Mouse (Mus musculus) heart, postnatal 0 days (tissue): ENCODE results near the gene Gm49354.

Experiments
- CTCF ChIP-seq: IDR thresholded peaks from 2 replicates; pipeline ENCODE4 v1.5.1; 2016; ENCODE audit warnings: antibody characterized with exemption, control low read depth, low read depth
- EP300 ChIP-seq: IDR thresholded peaks from 2 replicates; pipeline ENCODE4 v1.6.1; 2016; ENCODE audit warnings: antibody characterized with exemption, low read depth

DNA sequence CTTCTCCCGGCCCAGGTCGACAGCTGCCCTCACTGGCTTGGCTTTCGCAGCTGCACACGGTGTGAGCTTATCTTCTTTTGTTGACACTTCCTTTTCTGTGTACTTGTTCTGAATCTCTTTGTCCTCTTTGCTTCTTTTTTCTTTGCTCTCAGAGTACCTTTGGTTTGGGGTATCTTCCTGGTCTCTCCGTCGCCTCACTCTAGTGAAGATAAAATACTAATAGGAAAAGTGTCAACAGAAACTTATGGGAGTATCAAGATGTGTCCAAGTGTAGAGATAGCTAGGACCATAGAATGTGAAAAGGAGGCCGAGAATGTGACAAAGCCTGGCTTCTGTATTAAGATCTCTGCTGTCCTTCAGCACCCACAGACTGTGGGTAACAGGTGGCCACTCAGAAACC is at the start of gene Gm49354:
- no peak for TF ChIP-seq CTCF
- no peak for TF ChIP-seq EP300
